Mouse (Mus musculus) cerebellum, postnatal 4 days (tissue): ENCODE measurements around the gene Ppp1r37.
"Not testable (repeated sequence)": the region's sequence is repeated elsewhere in the genome, so short reads cannot be mapped to it uniquely, and the experiment has no call there.

Experiments used
- DNase-seq, 2 experiments: peaks; one replicate each; pipeline ENCODE4 v3.0.0; 2022; ENCODE audit warnings: low spot score in 2 of 2, mixed read lengths in 1 of 2

The Ppp1r37 gene

DNA sequence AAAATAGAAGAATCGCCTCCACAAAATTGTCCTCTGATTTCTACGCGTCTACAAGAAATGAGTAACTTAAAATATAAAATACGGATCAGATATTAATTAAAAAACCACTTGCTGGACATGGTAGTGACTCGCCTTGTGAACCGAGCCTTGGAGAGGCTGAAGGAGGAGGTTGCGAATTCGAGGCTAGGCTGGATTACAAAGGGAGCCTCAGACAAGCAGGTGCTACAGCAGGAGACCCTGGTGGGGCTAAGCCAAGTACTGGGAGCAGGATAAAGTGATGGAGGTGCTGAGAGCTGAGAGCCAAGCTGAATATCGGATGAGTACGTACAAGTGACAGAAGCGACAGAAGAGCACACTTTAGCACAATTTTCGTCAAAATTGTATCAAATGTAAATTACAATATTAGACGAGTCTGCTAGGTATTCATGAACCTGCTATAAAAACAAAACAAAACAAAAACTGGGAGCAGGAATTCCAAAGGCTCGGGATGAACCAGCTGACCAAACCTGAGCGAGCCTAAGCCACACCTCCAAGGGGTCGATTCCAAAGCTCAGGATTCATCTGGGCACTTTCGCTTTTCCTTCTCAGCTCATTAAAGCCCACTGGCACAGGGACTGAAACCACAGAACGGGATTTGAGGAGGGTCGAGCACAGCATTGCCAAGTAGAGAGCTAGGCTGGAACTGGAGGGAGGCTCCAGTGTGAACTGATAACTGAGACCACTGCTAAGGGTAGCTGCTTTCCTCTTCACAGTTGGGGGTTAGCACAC lies at the start of gene Ppp1r37:
Gene Ppp1r37 (minus strand): TSS at position 434 of the 768 bp plus-strand sequence.
- no peak for DNase-seq

DNA sequence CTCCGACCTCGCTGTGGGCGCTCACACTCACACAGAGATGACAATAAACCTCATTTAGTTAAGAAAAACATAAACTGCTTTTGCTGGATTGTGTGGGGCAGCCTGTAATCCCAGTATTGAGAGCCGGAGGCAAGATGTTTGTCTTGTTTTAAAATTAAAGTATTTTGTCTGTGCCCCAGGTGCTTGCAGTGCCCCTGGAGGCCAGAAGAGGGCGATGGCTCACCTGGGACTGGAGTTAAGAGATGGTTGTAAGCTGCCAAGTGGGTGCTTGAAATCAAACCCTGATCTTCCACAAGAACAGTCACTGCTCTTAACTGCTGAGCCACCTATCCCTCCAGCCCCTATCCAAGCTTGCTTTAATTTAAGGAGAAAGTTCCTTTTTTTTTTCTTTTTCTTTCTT lies 48.1 kb upstream of the Ppp1r37 start:
- DNase-seq = no peak

DNA sequence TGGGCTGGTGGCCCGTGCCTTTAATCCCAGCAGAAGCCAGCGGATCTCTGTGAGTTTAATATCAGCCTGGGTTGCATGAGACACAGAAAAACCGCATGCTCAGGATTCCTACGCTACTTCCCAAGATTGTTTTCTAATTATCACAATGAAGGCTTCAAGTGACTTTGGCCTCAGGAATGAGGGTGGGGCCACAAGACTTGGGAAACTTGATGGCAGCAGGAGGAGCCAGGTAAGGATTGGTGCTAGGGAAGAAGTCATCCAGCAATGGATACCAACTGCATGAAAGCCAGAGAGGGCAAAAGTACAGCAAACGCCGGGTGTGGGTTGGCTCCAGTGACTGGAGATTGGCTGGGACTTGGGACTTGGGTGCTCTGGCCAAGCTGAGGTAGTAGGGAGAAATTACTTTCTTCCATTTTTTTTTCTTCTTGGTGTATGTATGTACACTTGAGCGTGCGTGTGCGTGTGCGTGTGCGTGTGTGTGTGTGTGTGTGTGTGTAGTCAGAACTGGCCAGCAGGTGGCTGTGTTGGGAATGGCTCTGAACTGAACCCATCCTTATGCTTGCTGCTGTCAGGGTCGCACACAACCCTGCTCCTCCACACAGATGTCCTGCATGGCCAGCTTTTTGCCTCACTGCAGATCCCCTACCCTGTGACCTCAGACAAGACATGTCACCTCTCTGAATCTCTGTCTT lies 46.9 kb upstream of the Ppp1r37 start:
- no peak for DNase-seq

DNA sequence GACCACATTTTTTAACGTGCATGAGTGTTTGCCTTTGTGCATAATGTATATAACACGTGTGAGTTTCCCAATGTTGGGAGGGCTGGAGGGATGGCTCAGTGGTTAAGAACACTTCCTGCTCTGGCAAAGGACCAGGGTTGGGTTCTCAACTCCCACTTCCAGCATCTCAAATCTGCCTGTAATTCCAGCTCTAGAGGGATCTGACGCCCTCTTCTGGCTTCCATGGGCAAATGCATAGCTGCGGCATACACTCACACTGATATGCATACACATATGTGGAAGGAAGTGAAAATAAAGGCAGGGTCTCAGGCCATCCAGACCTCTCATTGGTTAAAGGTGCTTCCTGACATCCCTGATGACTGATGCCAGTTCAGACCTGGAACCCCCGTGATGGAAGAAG lies 44.4 kb upstream of the Ppp1r37 start:
- DNase-seq = no peak

DNA sequence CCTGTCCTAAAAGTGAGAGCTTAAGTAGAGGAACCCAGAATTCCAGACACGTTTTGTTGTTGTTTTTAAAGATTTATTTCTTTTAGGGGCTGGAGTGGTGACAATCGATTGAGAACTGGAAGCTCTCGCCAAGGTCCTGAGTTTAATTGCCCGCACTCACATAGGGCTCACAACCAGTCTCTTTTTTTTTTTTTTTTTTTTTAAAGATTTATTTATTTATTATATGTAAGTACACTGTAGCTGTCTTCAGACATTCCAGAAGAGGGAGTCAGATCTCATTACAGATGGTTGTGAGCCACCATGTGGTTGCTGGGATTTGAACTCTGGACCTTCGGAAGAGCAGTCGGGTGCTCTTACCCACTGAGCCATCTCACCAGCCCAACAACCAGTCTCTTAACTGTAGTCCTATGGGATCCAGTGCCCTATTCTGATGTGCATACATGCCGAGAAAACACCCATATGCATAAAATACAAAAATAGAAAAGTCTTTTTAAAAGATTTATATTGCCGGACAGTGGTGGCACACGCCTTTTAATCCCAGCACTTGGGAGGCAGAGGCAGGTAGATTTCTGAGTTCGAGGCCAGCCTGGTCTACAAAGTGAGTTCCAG lies 41.8 kb upstream of the Ppp1r37 start:
- DNase-seq = not testable (repeated sequence)

DNA sequence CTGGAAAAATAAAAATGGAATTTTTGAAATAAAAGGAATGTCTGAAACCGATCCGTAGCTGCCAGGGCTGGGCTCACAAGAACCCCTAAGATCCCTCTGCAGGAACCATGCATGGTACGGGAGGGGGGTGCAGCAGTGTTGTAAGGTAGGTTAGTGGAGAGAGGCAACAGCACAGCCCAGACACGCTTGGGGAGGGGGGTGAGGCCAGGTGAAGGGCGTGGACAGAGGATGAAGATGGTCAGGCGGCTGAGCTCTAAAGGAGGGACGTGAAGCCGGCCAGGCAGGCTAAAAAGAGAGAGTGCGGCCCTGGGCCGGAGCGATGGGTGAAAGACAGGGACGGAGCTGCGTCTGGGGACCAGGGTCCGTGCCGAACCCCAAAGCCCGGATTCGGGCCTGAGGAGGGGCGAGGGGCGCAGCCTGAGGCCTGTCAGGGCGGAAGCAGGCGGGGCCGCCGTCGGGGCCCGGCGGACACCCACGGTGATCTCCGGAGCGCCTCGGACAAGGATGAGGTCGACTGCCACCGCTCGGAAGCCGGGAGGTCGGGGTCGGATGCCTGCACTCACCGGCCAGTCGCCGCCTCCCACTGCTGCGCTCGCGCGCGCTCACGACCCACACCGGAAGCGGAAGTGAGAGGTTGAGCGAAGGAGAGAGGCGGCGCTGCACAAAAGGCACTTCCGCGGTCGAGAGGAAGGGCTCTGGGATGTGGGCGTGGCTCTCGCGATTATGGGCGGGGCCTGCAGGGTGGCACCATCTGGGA lies 41.2 kb upstream of the Ppp1r37 start, which contains the start of gene Clasrp:
Gene Clasrp (minus strand): TSS at position 638 of the 757 bp plus-strand sequence.
- DNase-seq = peak; percentile 89 to 93

DNA sequence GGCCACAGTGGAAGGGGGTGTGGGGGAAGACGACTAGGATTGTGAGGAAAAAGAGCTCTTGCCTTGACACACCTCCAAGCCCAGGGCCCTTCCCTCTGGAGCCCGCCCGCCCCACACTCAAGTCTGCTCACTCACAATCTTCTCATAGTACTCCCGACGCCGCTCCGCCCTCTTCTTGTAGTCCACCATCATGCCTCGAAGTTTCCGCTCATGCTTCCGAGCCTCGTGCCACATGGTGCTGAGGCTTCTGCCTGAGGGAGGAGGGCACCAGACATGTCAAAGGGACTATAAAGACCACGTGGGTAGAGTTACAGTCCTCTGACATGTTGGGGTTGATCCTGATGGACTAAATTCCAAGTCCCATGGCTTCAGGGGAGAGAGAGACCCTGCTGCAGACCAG lies 40.2 kb upstream of the Ppp1r37 start:
- DNase-seq = no peak

DNA sequence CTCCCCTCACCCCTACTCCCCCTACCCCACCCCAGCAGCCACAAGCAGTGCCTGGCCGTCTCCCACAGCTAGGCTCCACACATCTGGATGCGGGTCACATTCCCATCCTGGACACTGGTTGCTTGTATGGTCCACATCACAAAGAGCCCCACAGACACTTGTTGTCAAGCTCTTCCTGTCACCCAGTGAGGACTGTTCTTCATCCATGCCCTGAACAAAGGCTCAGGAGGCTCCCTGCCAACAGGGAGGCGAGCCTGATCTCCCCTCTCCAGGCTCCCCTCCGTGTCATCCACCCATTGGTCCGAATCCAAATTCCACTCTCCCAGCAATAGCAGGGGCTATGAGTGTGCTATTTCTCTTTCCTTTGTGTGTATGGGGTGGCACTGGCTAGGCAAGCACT lies 37.7 kb upstream of the Ppp1r37 start:
- no peak for DNase-seq

DNA sequence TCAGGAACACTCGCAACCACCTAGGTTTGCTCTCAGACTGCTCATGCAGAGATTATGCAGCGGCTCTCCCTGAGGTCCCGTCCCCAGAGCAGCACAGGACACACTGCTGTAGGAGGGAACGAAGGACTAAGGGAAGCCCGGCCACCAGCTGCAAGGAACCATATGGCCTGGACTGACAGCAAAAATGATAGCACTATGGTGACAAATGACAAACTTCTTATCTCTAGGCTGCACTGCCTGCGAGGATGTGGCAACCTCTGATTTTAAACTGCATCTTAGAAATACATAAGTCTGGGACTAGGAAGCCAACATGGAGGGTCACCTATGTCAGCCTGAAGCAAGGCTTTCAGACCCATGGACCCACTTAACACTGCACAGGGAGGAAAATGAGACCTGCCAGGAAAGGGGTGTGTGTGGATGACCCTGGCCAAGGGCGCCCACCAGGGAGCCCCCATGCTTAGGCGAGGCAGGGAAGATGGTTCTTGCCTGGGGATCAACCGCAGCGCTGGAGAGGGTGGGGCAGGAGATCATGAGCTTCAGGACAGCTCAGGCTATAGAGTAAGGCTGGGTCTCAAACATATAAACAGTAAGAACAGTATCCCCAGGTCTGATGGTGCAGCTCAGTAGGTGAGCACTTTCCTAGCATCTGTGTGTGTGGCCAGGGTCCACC lies 30.3 kb upstream of the Ppp1r37 start:
- no peak for DNase-seq

DNA sequence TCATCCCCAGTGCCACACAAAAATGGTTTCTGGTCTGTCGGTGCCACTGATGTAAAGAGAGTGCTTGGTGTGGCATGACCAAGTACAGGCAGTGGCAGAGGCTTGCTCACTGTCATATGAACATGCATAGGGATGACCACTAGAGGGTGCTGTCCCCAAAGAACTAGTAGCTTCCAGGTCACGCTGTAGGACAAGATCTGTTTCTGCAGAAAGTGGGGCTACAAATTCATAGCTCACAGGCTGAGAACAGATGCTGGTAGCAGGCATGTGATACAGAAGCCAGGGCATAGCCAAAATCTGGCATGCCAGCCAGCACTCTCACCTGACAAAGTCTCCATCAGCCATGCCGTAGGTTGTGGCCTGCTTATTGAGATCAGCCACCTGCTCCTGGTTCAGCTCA lies 27.0 kb upstream of the Ppp1r37 start:
- DNase-seq = peak; percentile 41 to 78

DNA sequence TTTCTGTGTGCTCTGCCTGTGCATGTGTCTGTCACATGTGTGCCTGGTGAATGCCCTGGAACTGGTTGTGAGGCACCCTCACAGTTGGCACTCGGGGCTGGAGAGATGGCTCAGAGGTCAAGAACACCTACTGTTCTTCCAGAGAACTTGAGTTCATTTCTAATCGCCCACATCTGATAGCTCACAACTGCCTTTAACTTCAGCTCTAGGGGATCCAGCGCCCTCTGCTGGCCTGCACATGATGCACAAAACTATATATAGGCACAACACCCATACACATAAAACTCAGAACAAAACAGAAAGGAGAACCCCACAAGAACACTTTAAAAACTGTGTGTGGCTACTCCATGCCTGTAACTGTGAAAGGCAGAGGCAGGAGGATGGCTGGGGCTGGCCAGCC lies 26.3 kb upstream of the Ppp1r37 start:
- peak in 1 of 2 experiments; percentile 43 for DNase-seq

DNA sequence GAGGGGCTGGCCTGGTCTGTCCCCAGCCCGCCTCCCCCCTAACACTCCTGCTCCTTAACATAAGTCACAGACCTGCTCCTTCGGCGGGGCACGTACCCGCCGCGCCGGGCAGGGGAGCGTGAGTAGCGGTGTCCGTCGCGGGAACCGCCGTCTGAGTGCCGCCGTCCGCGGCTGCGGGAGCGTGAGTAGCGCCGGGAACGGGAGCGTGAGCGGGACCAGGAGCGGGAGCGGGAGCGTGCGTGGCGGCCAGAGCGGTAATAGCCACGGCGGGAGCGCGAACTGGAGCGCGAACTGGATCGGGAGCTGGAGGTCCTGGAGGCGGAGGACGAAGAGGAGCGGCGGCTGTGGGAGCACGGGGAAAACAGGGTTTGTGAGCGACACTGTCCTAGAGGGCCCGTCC lies 23.4 kb upstream of the Ppp1r37 start:
- DNase-seq = no peak

DNA sequence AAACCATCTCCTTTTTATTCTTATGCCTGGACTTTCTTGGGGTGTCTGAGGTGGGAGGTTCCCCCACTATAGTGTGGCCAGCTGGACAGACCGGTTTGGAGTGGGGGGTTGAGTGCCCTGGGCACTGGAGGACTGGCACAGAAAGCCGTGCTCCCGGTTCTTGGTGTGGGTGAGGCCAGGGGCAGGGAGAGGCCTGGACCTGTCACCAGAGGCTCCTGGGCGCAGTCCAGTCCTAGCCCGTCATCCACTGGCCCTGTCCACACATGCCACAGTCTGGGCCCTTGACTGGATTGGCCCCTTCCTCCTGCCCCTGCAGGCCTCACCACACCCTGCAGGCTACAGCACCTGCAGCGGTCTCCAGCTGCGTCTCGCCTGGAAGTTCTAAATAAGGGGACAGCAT lies 17.8 kb upstream of the Ppp1r37 start:
- DNase-seq = no peak

DNA sequence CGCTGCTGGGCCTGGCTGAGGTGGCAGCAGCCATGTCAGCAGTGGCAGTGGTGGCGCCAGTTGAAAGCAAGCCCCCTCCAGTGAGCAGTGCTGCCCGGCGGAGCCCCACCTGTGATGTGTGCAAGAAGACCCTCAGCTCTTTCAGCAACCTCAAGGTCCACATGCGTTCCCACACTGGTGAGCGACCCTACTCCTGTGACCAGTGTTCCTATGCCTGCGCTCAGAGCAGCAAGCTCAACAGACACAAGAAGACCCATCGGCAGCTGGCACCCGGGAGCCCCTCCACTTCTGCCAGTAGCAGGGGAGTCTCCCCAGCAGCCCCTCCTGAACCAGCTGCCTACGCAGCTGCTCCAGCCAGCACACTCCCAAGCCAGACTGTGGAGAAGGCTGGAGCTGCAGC lies 16.9 kb upstream of the Ppp1r37 start:
- DNase-seq = no peak

DNA sequence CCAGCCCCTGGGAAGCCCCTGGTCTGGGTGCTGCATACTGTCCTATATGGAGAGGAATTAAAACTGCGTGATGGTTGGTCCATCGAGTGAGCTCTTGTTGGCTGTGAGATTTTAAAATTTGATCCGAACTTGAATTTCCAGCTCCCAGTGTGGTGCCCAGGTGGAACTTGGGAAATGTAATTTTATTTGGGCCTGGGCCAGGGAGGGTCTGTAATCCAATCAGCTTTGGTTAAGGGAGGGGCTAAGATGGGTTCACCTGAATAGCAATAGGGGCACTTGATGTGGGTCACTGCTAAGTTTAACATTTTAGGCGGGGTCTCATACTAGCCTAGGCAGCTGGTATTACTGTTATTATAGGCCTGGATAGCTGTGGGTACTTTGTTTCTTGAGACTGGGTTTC lies 15.6 kb upstream of the Ppp1r37 start:
- DNase-seq = no peak

DNA sequence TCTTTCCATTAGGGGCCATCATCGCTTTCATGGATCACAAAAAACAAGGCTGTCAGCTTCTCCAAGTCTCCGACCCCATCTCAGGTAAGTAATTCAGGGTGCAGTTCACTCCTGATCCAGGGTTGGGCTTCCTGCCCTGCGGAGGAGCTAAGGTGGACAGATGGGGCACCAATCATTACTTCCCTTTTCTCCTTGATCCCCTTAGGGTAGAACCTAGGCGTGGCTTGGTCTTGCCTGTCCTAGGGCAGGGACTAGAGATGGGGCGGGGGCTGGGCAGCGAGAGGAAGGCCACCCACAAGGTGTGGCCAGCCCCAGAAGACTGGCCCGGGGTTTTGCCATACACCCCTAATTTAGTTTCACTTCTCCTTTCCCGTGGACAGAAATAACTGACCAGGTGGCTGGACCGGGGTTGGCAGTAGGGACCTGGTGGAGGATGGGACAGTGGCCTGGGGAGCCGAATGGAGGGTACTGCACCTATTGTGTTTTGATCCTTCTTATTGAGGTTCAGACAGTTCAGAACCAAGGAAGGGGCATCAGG lies 15.1 kb upstream of the Ppp1r37 start:
- DNase-seq = no peak

DNA sequence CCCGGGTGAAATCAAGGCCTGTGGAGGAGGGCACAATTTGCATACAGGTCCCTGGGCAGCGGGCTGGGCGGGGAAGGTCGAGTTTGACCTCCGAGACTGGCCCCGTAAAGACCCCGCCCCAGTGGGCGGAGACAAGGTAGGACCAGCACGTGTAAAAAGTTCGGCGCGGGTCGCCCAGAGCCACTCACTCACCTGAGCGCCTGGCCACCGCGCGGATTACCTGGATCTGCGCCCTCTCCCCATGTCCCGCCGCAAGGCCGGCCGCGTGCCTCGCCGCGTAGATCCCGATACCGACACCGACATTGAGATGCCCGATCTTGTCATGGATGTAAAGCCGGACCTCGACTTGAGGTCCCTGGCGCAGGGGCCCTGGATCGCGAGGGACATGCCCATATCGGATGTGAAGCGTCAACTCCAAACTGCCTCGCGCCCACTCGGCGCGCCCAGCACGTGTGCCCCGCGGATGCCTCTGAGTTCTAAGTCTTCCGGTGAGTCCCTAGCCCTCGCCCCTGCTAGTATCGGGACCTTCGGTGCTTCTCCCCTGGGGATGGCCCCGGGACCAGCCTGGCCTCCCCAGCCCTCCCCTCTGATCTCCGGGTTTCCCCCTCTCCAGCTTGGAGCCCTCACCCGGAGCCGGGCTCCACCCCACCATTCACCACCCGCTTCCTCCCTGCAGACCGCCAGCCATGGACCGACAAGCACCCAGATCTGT lies 14.4 kb upstream of the Ppp1r37 start, which contains the start of the genes Zfp296 and Gemin7:
Gene Zfp296 (plus strand): TSS at position 147 of the 712 bp plus-strand sequence.
Gene Gemin7 (minus strand): TSS at position 455 of the 712 bp plus-strand sequence.
- no peak for DNase-seq

DNA sequence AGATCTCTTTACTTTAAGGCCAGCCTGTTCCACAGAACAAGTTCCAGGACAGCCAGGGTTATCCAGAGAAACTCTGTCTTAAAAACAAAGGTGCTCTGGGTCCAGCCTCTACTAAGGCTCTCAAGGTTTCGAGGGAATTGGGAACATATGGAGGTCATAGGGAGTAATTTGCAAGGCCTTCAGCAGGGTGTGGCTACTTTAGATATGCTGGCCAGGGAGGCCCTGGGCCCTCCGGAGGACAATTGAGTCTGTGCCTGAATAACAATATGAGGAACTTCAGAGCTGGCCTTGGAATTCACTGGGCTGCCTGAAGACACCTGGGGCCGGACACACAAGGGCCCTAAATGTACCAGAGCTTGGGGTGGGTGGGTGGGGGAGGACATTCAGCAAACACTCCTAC lies 12.7 kb upstream of the Ppp1r37 start:
- DNase-seq = no peak

DNA sequence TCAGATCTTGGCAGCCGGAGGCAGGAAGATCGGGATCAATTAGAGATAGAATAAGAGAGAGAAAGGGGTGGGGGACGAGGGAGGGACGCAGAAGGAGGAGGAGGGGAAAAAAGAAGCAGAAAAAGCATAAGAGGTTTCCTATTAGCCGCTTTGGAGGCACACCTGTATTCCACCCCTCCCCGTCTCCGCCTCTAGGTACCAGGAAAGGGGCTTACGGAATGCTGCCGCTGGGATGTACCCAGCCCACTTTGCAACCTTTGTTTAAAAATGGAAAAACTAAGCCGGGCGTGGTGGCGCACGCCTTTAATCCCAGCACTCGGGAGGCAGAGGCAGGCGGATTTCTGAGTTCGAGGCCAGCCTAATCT lies 10.9 kb upstream of the Ppp1r37 start:
- no peak for DNase-seq
